Mouse (Mus musculus) MEL (cell line): ENCODE results near the gene Chka. TPM values are rescaled to one million over a fixed set of nuclear protein-coding genes. Genes with fewer than 3 reads are reported as not detected.
A peak's percentile ranks its signal among the peaks of the same experiment; 100 is the strongest.

Source experiments
- DNase-seq: peaks from one replicate; pipeline ENCODE4 v3.0.0; 2011; ENCODE audit warnings: low read depth, low spot score
- H3K27ac ChIP-seq: 2 replicates; pipeline ENCODE4 v1.5.1; 2012; ENCODE audit warnings: low read depth, mild to moderate bottlenecking, control low read depth, low read length, moderate library complexity; ENCODE audit not compliant: control insufficient read depth
- H3K27me3 ChIP-seq, 2 experiments: fragments of 150-350 bp in 1 of 2; sonication (generic) in 1 of 2; 2 replicates each; pipeline ENCODE4 v1.6.1; 2012; ENCODE audit warnings: low read length in 2 of 2, mild to moderate bottlenecking in 2 of 2, improper control_type of control experiment in 1 of 2, moderate library complexity in 1 of 2; ENCODE audit not compliant: insufficient read depth in 2 of 2, control insufficient read depth in 1 of 2
- H3K36me3 ChIP-seq, 2 experiments: 2 replicates each; pipeline ENCODE4 v1.6.1; 2012 to 2014; ENCODE audit warnings: low read length in 2 of 2, improper control_type of control experiment in 1 of 2, inconsistent platforms in 1 of 2, mild to moderate bottlenecking in 1 of 2; ENCODE audit not compliant: insufficient read depth in 2 of 2, control insufficient read depth in 1 of 2
- H3K4me1 ChIP-seq, 2 experiments: fragments of 150-350 bp in 1 of 2; sonication (generic) in 1 of 2; 2 replicates each; pipeline ENCODE4 v1.6.1; 2012; ENCODE audit warnings: low read length in 2 of 2, improper control_type of control experiment in 1 of 2, mild to moderate bottlenecking in 1 of 2; ENCODE audit not compliant: insufficient read depth in 2 of 2, control insufficient read depth in 1 of 2
- H3K4me3 ChIP-seq, 2 experiments: fragments of 150-350 bp in 1 of 2; sonication (generic) in 1 of 2; 2 replicates each; pipeline ENCODE4 v1.5.1; 2012; ENCODE audit warnings: low read depth in 2 of 2, low read length in 2 of 2, mild to moderate bottlenecking in 2 of 2, moderate library complexity in 2 of 2, control low read depth in 1 of 2, improper control_type of control experiment in 1 of 2; ENCODE audit not compliant: control insufficient read depth in 1 of 2, insufficient read depth in 1 of 2
- H3K79me2 ChIP-seq: 2 replicates; pipeline ENCODE4 v1.6.1; 2012; ENCODE audit warnings: mild to moderate bottlenecking, low read length, moderate library complexity; ENCODE audit not compliant: control insufficient read depth, poor library complexity, insufficient read depth
- H3K9ac ChIP-seq: 2 replicates; pipeline ENCODE4 v1.6.1; 2012; ENCODE audit warnings: low read depth, mild to moderate bottlenecking, control low read depth, low read length, moderate library complexity; ENCODE audit not compliant: control insufficient read depth, poor library complexity, severe bottlenecking
- H3K9me3 ChIP-seq: fragments of 150-350 bp; sonication (generic); replicated peaks from 2 replicates; pipeline ENCODE4 v1.6.1; 2012; ENCODE audit warnings: mild to moderate bottlenecking, low read length, improper control_type of control experiment, moderate library complexity; ENCODE audit not compliant: insufficient read depth
- BHLHE40 ChIP-seq: IDR thresholded peaks from 2 replicates; pipeline ENCODE4 v1.6.1; 2012; ENCODE audit warnings: low read depth, mild to moderate bottlenecking, inconsistent platforms, low read length, improper control_type of control experiment, borderline replicate concordance
- CHD1 ChIP-seq: IDR thresholded peaks from 2 replicates; pipeline ENCODE4 v1.6.1; 2012; ENCODE audit warnings: low read depth, mild to moderate bottlenecking, inconsistent platforms, low read length, improper control_type of control experiment
- CHD2 ChIP-seq: IDR thresholded peaks from 2 replicates; pipeline ENCODE4 v1.6.1; 2011; ENCODE audit warnings: low read length, improper control_type of control experiment
- CTCF ChIP-seq, 3 experiments: IDR thresholded peaks in 2 of 3; conservative IDR thresholded peaks in 1 of 3; 2 replicates each; pipeline ENCODE4 v1.5.1; 2011 to 2012; ENCODE audit warnings: low read length in 3 of 3, low read depth in 2 of 3, mild to moderate bottlenecking in 2 of 3, improper control_type of control experiment in 1 of 3, inconsistent platforms in 1 of 3, mixed read lengths in 1 of 3, moderate library complexity in 1 of 3; ENCODE audit not compliant: control insufficient read depth in 1 of 3, insufficient read depth in 1 of 3, poor library complexity in 1 of 3, severe bottlenecking in 1 of 3
- E2F4 ChIP-seq: IDR thresholded peaks from 2 replicates; pipeline ENCODE4 v1.6.1; 2011; ENCODE audit warnings: low read depth, low read length, improper control_type of control experiment, borderline replicate concordance
- ELF1 ChIP-seq: IDR thresholded peaks from 2 replicates; pipeline ENCODE4 v1.6.1; 2014; ENCODE audit warnings: low read depth, mild to moderate bottlenecking, inconsistent platforms, low read length, improper control_type of control experiment, moderate library complexity
- EP300 ChIP-seq, 2 experiments: IDR thresholded peaks; 2 replicates each; pipeline ENCODE4 v1.6.1; 2011; ENCODE audit warnings: improper control_type of control experiment in 2 of 2, low read length in 2 of 2, low read depth in 1 of 2, mild to moderate bottlenecking in 1 of 2
- ETS1 ChIP-seq: IDR thresholded peaks from 2 replicates; pipeline ENCODE4 v1.6.1; 2012; ENCODE audit warnings: low read depth, mild to moderate bottlenecking, inconsistent platforms, low read length, improper control_type of control experiment, moderate library complexity
- GABPA ChIP-seq: IDR thresholded peaks from 2 replicates; pipeline ENCODE4 v1.6.1; 2012; ENCODE audit warnings: low read depth, mild to moderate bottlenecking, inconsistent platforms, low read length, improper control_type of control experiment, moderate library complexity
- GATA1 ChIP-seq: IDR thresholded peaks from 2 replicates; pipeline ENCODE4 v1.6.1; 2011; ENCODE audit warnings: low read depth, low read length, improper control_type of control experiment
- HCFC1 ChIP-seq: IDR thresholded peaks from 2 replicates; pipeline ENCODE4 v1.6.1; 2012; ENCODE audit warnings: low read depth, mild to moderate bottlenecking, inconsistent platforms, low read length, improper control_type of control experiment, moderate library complexity
- MAX ChIP-seq: IDR thresholded peaks from 2 replicates; pipeline ENCODE4 v1.6.1; 2011; ENCODE audit warnings: low read length, improper control_type of control experiment
- MAZ ChIP-seq: IDR thresholded peaks from 2 replicates; pipeline ENCODE4 v1.6.1; 2012; ENCODE audit warnings: low read depth, mild to moderate bottlenecking, inconsistent platforms, low read length, improper control_type of control experiment
- MXI1 ChIP-seq: IDR thresholded peaks from 2 replicates; pipeline ENCODE4 v1.6.1; 2011; ENCODE audit warnings: mild to moderate bottlenecking, low read depth, low read length, improper control_type of control experiment
- POLR2AphosphoS2 ChIP-seq: IDR thresholded peaks from 2 replicates; pipeline ENCODE4 v1.6.1; 2011; ENCODE audit warnings: low read length, improper control_type of control experiment
- POLR2AphosphoS5 ChIP-seq: IDR thresholded peaks from 2 replicates; pipeline ENCODE4 v1.6.1; 2012; ENCODE audit warnings: low read depth, borderline replicate concordance, mild to moderate bottlenecking, inconsistent platforms, low read length, moderate library complexity, mixed read lengths
- RCOR1 ChIP-seq: IDR thresholded peaks from 2 replicates; pipeline ENCODE4 v1.6.1; 2012; ENCODE audit warnings: low read depth, mild to moderate bottlenecking, inconsistent platforms, low read length, improper control_type of control experiment
- SIN3A ChIP-seq: IDR thresholded peaks from 2 replicates; pipeline ENCODE4 v1.6.1; 2012; ENCODE audit warnings: low read length, improper control_type of control experiment, inconsistent platforms
- TAL1 ChIP-seq: IDR thresholded peaks from 2 replicates; pipeline ENCODE4 v1.6.1; 2012; ENCODE audit warnings: mild to moderate bottlenecking, inconsistent platforms, low read length, moderate library complexity, mixed read lengths
- TBP ChIP-seq: IDR thresholded peaks from 2 replicates; pipeline ENCODE4 v1.8.0; 2011; ENCODE audit warnings: low read depth, low read length, improper control_type of control experiment
- UBTF ChIP-seq: IDR thresholded peaks from 2 replicates; pipeline ENCODE4 v1.6.1; 2012; ENCODE audit warnings: low read depth, mild to moderate bottlenecking, inconsistent platforms, low read length, improper control_type of control experiment, moderate library complexity, borderline replicate concordance; ENCODE audit not compliant: insufficient read depth
- USF1 ChIP-seq: IDR thresholded peaks from 2 replicates; pipeline ENCODE4 v1.6.1; 2014; ENCODE audit warnings: low read depth, mild to moderate bottlenecking, inconsistent platforms, low read length, improper control_type of control experiment, moderate library complexity
- USF2 ChIP-seq, 2 experiments: IDR thresholded peaks; 2 replicates each; pipeline ENCODE4 v1.6.1; 2011 to 2012; ENCODE audit warnings: improper control_type of control experiment in 2 of 2, low read length in 2 of 2, borderline replicate concordance in 1 of 2, inconsistent platforms in 1 of 2, low read depth in 1 of 2, mild to moderate bottlenecking in 1 of 2; ENCODE audit not compliant: insufficient read depth in 1 of 2
- ZKSCAN1 ChIP-seq: IDR thresholded peaks from 2 replicates; pipeline ENCODE4 v1.6.1; 2012; ENCODE audit warnings: low read depth, mild to moderate bottlenecking, inconsistent platforms, low read length, improper control_type of control experiment, moderate library complexity
- ZMIZ1 ChIP-seq: IDR thresholded peaks from 2 replicates; pipeline ENCODE4 v1.6.1; 2012; ENCODE audit warnings: low read depth, mild to moderate bottlenecking, inconsistent platforms, low read length, improper control_type of control experiment, moderate library complexity
- ZNF384 ChIP-seq: IDR thresholded peaks from 2 replicates; pipeline ENCODE4 v1.6.1; 2012; ENCODE audit warnings: low read depth, mild to moderate bottlenecking, inconsistent platforms, low read length, improper control_type of control experiment
- polyA plus RNA-seq, 2 experiments: library from polyadenylated mRNA; stranded (reverse) in 1 of 2; unstranded in 1 of 2; fragments of >175 nt in 1 of 2; fragments of >200 nt in 1 of 2; gene quantifications; 2 replicates each; pipeline versions ENCODE4 v1.2.1 to v1.2.4; 2012; ENCODE audit warnings: low replicate concordance in 2 of 2, low read depth in 1 of 2; ENCODE audit not compliant: insufficient read length in 2 of 2, insufficient read depth in 1 of 2, missing spikeins in 1 of 2
- total RNA-seq: library from RNA; depleted of rRNA; stranded (reverse); fragments of 300-350 nt; gene quantifications from 2 replicates; pipeline ENCODE4 v1.2.3, GENCODE M21; 2012

Chka gene
- total and polyA plus RNA-seq, 3 experiments, result 12.5 to 21.0 TPM; not detected in 1

GRCm38 (mm10) chr19:3906795-3907786 is 55.5 kb downstream of the Chka start, which contains the start of gene Tcirg1 (continued):
- TF ChIP-seq MAZ, result 0 out of 2 replicates have a peak, but pooled peaks have one; percentile 48
- TF ChIP-seq ZMIZ1, result 0 out of 2 replicates have a peak, but pooled peaks have one; percentile 24
- TF ChIP-seq MAX, result no peak
- TF ChIP-seq EP300 (IDR thresholded peaks at IDR 0.05; ENCODE audit: low read depth in 1 of 2, low read length in 2 of 2), result no peak
- TF ChIP-seq POLR2AphosphoS2, result peak; percentile 51; the same call in 1 of the 2 replicates
- no peak for TF ChIP-seq CTCF (IDR thresholded peaks at IDR 0.05 in 2 of 3, conservative IDR thresholded peaks at IDR 0.05 in 1 of 3; ENCODE audit: control insufficient read depth in 1 of 3, insufficient read depth in 1 of 3, low read depth in 2 of 3, low read length in 3 of 3, poor library complexity in 1 of 3, severe bottlenecking in 1 of 3)
- no peak for TF ChIP-seq E2F4
- TF ChIP-seq BHLHE40, result no peak
- no peak for TF ChIP-seq RCOR1
- TF ChIP-seq CHD2, result no peak; the same call in 1 of the 2 replicates
- no peak for TF ChIP-seq ETS1
- no peak for TF ChIP-seq USF1
- no peak for TF ChIP-seq CHD1
- no peak for TF ChIP-seq GATA1

GRCm38 (mm10) chr19:3907876-3908660 is 56.5 kb downstream of the Chka start:
- peaks cover 0 to 15% of the 10 kb centered on the region in 2 experiments; a peak in 2 of 4 replicates for H3K36me3 ChIP-seq
- TF ChIP-seq ZNF384, result no peak
- no peak for TF ChIP-seq BHLHE40
- no peak for TF ChIP-seq ZKSCAN1
- no peak for TF ChIP-seq ELF1
- TF ChIP-seq MXI1, result no peak
- no peak for TF ChIP-seq USF2 (IDR thresholded peaks at IDR 0.05; ENCODE audit: borderline replicate concordance in 1 of 2, insufficient read depth in 1 of 2, low read depth in 1 of 2, low read length in 2 of 2)
- TF ChIP-seq UBTF, result no peak
- TF ChIP-seq CHD2, result no peak
- TF ChIP-seq HCFC1, result no peak
- no peak for TF ChIP-seq TAL1
- TF ChIP-seq SIN3A, result no peak
- TF ChIP-seq POLR2AphosphoS5, result no peak
- TF ChIP-seq GABPA, result no peak
- no peak for TF ChIP-seq EP300 (IDR thresholded peaks at IDR 0.05; ENCODE audit: low read depth in 1 of 2, low read length in 2 of 2)
- TF ChIP-seq TBP, result no peak
- no peak for TF ChIP-seq GATA1
- TF ChIP-seq E2F4, result no peak
- TF ChIP-seq USF1, result no peak
- no peaks in the 10 kb centered on the region for H3K27me3 ChIP-seq
- H3K9ac ChIP-seq, result no peak overlapping the region
- peaks cover 8% of the 10 kb centered on the region for H3K79me2 ChIP-seq
- H3K4me3 ChIP-seq, result no peak overlapping the region
- peaks cover 0 to 29% of the 10 kb centered on the region in 2 experiments; a peak in 3 of 4 replicates for H3K4me1 ChIP-seq
- no peak for DNase-seq
- H3K9me3 ChIP-seq, result no peaks in the 10 kb centered on the region
- H3K27ac ChIP-seq, result no peak overlapping the region
